Mouse (Mus musculus) small intestine, adult 2 months (tissue): Measurements from ENCODE around the gene Pls1.

Experiments
- CTCF ChIP-seq: fragments of 200-500 bp; IDR thresholded peaks from 2 replicates; pipeline ENCODE4 v1.5.1; 2012; ENCODE audit warnings: low read depth, mild to moderate bottlenecking, control low read depth, inconsistent platforms, low read length, moderate library complexity, mixed read lengths; ENCODE audit not compliant: insufficient replicate concordance, insufficient read length; ENCODE audit errors: extremely low read depth
- POLR2A ChIP-seq: fragments of 200-500 bp; IDR thresholded peaks from 2 replicates; pipeline ENCODE4 v1.6.1; 2012; ENCODE audit warnings: low read depth, mild to moderate bottlenecking, control low read depth, inconsistent platforms, low read length, moderate library complexity

DNA sequence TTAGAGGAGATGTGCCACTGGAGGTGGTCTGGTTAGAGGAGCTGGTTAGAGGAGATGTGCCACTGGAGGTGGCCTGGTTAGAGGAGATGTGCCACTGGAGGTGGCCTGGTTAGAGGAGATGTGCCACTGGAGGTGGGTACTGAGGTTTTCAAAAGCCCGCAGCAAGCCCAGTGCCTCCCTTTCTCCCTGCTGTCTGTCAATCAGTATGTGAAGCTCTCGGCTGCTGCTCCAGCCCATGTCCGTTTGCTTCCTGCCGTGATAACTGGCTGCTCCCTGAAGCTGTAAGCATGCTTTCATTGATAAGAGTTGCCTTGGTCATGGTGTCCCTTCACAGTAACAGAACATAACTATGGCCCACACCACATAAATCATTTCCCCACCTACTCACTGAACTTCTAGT is 81.9 kb downstream of the Pls1 start:
- TF ChIP-seq CTCF (no peak), POLR2A (no peak)
